Mouse (Mus musculus): ENCODE data around the gene Clcnkb. TPM values are rescaled to one million over a fixed set of nuclear protein-coding genes. Genes with fewer than 3 reads are reported as not detected.

Gene Clcnkb
- not detected in 2 replicates for polyA plus RNA-seq (2015; fragmentation: Nextera tagmentation; extraction: Ambion mirVana)

DNA sequence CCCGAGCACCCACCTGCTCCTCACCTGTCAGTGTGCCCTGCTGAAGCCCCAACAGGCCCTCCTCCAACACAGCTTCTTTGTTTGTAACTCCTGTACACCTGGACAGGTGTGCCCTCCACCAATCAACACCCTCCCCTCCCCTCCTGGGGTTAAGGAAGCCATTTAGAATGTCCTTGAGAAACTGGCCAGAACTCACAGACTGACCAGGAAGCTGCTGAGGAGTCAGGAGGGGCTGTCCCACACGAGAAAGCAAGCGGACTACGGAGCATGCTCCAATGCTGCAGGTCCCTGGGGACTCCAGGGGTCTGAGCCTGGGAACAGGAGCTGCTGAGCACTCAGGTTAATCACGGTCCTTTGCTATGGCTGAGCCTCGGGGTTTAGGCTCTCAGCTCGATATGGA, at the start of gene Clcnkb:
Clcnkb (minus strand) TSS at position 91 of the 400 bp plus-strand sequence.
- H3K4me1 ChIP-seq (replicated peaks), result peaks cover 15% of the 10 kb centered on the region
- H3K36me3 ChIP-seq, result no peaks in the 10 kb centered on the region
- H3K9ac ChIP-seq, result no peak within 1 kb of the TSS
- H3K4me3 ChIP-seq (replicated peaks), result no peak within 1 kb of the TSS
- H3K27me3 ChIP-seq (replicated peaks), result no peaks in the 10 kb centered on the region
- H3K4me2 ChIP-seq (replicated peaks), result no peak within 1 kb of the TSS
- no peak within 1 kb of the TSS for H3K27ac ChIP-seq
- no peaks in the 10 kb centered on the region for H3K9me3 ChIP-seq
- WGBS, result 52% methylated on average over 7 of the region's 7 CpGs
- ATAC-seq, result no peak

DNA sequence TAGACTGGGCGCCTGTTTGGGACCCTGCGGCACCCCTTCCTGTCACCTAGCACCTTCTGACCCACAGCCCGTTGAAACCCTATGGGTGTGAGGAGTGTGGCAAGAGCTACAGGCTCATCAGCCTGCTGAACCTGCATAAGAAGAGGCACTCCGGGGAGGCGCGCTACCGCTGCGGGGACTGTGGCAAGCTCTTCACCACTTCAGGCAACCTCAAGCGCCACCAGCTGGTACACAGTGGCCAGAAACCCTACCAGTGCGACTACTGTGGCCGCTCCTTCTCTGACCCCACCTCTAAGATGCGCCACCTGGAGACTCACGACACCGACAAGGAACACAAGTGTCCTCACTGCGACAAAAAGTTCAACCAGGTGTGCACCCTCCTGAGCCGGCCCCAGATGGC, 48.9 kb upstream of the Clcnkb start:
- Histone ChIP-seq H3K36me3 (peaks cover 51% of the 10 kb centered on the region), H3K4me2 (replicated peaks) (no peak overlapping the region)
- 76% methylated on average over 16 of the region's 16 CpGs for WGBS

DNA sequence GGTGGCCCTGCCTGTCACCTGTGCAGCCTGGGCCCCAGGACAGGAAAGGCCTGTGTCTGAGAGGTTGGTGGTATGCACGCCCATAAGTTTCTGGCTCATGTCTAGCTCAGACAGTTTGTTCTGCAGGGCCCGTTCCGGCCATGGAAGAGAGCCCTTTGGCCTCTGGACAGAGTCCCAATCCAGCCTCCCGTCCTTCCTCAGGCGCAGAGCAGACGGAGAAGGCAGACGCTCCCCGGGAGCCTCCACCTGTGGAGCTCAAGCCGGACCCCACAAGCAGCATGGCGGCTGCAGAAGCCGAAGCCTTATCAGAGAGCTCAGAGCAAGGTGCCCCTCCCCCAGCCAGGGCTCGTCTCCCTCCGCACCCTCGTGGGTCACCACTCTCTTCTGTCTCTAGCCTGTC, 47.7 kb upstream of the Clcnkb start:
- H3K27ac ChIP-seq, result no peak overlapping the region
- no peak for ATAC-seq
- WGBS, result 75% methylated on average over 14 of the region's 14 CpGs
- H3K36me3 ChIP-seq, result peaks cover 46% of the 10 kb centered on the region
- no peaks in the 10 kb centered on the region for H3K27me3 ChIP-seq (replicated peaks)
- H3K9me3 ChIP-seq, result no peaks in the 10 kb centered on the region
- H3K4me1 ChIP-seq (replicated peaks), result peaks cover 6% of the 10 kb centered on the region
- H3K9ac ChIP-seq, result no peak overlapping the region
- H3K4me2 ChIP-seq (replicated peaks), result no peak overlapping the region
- no peak overlapping the region for H3K4me3 ChIP-seq (replicated peaks)

More for the DNA sequence above, 48.9 kb upstream of the Clcnkb start:
- Histone ChIP-seq H3K4me3 (replicated peaks) (no peak overlapping the region), H3K4me1 (replicated peaks) (no peaks in the 10 kb centered on the region), H3K9me3 (no peaks in the 10 kb centered on the region), H3K27me3 (replicated peaks) (no peaks in the 10 kb centered on the region), H3K27ac (no peak overlapping the region), H3K9ac (no peak overlapping the region)
- ATAC-seq, result no peak

DNA sequence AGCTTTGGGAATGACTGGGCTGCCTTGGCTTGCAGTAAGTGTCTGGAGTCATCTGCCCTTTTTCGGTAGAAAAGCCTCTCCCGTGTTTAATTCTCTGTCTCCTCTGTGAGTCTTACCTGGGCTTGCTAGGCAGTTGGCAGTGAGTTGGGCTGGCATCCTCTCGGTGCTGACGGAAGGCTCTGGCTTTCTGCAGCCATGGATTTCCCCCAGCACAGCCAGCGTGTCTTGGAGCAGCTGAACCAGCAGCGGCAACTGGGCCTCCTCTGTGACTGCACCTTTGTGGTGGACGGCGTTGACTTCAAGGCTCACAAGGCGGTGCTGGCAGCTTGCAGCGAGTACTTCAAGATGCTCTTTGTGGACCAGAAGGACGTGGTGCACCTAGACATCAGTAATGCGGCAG, 45.8 kb upstream of the Clcnkb start:
- 88% methylated on average over 12 of the region's 12 CpGs for WGBS
- peaks cover 12% of the 10 kb centered on the region for H3K4me1 ChIP-seq (replicated peaks)
- H3K27ac ChIP-seq, result no peak overlapping the region
- no peaks in the 10 kb centered on the region for H3K27me3 ChIP-seq (replicated peaks)
- ATAC-seq, result no peak
- no peak overlapping the region for H3K9ac ChIP-seq
- H3K4me3 ChIP-seq (replicated peaks), result no peak overlapping the region
- no peaks in the 10 kb centered on the region for H3K9me3 ChIP-seq
- H3K36me3 ChIP-seq, result peaks cover 34% of the 10 kb centered on the region
- H3K4me2 ChIP-seq (replicated peaks), result no peak overlapping the region

DNA sequence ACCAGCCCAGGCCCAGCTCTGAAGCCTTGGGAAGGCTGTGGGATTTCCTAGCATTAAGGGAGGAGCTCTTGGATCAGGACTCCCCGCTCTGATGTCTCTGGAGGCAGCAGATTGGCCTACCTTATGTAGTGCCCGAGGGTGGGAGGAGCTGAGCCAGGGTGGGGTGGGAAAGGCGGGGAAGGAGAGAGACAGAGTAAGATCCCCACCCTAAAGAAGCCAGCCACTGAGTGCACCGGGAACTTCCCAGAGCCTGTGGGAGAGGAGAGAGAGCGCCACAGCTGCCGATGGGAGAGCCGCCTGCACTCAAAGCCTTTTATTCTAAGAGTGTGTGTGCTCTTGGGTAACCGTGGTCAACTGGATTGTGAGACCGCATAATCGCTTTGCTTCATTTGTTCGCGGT, 45.3 kb upstream of the Clcnkb start:
- peak; percentile 72 for ATAC-seq
- H3K4me2 ChIP-seq (replicated peaks), result no peak overlapping the region
- peaks cover 16% of the 10 kb centered on the region for H3K4me1 ChIP-seq (replicated peaks)
- no peak overlapping the region for H3K9ac ChIP-seq
- H3K27ac ChIP-seq, result no peak overlapping the region
- no peaks in the 10 kb centered on the region for H3K9me3 ChIP-seq
- 66% methylated on average over 12 of the region's 12 CpGs for whole genome bisulfite sequencing
- H3K27me3 ChIP-seq (replicated peaks), result no peaks in the 10 kb centered on the region
- H3K4me3 ChIP-seq (replicated peaks), result no peak overlapping the region
- H3K36me3 ChIP-seq, result peaks cover 30% of the 10 kb centered on the region

DNA sequence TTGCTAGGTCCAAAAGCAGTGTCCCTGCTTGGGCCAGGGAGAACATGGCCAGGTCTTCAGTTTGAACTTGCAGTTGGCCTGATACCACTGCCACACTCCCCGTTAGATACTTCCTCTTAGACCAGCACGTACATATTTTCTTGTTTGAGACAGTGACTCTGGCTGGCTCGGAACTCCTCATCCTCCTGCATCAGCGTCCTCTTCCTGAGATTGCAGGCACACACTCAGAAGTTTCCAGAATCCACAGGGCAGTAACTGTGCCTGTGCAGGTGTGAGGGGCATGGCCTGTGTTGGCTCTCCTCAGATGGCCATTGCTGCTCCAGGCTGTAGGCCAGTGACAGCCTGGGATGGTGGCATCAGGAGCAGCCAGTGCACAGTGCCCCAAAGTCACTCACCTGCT, 44.7 kb upstream of the Clcnkb start:
- Histone ChIP-seq H3K4me2 (replicated peaks) (no peak overlapping the region), H3K27ac (no peak overlapping the region), H3K4me3 (replicated peaks) (no peak overlapping the region), H3K9ac (no peak overlapping the region), H3K36me3 (peaks cover 26% of the 10 kb centered on the region), H3K9me3 (no peaks in the 10 kb centered on the region), H3K4me1 (replicated peaks) (peaks cover 16% of the 10 kb centered on the region), H3K27me3 (replicated peaks) (no peaks in the 10 kb centered on the region)
- 91% methylated on average over 4 of the region's 4 CpGs for WGBS
- no peak for ATAC-seq

DNA sequence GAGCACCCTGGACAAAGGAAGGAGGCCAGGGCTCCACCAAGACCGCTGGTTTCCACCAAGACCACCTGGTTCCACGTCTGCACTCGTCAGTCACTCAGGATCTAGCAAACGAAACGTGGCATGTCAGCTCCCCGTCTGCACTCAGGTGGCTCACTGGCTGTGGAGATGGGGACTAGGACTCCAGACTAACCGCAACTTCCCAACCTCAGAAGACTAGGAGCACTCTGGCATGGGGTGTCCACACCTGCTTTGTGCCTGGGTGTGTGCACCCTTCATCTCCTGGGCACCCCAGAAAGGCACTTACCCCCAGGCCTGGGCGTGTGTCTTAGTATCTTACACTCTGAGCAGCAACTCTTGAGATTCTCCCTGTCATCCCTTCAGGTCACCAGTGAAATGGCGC, 44.0 kb upstream of the Clcnkb start:
- 93% methylated on average over 9 of the region's 9 CpGs for WGBS
- Histone ChIP-seq H3K4me3 (replicated peaks) (no peak overlapping the region), H3K4me1 (replicated peaks) (peaks cover 19% of the 10 kb centered on the region), H3K9ac (no peak overlapping the region), H3K27me3 (replicated peaks) (no peaks in the 10 kb centered on the region), H3K4me2 (replicated peaks) (no peak overlapping the region), H3K9me3 (no peaks in the 10 kb centered on the region), H3K27ac (no peak overlapping the region), H3K36me3 (peaks cover 18% of the 10 kb centered on the region)
- ATAC-seq, result no peak

DNA sequence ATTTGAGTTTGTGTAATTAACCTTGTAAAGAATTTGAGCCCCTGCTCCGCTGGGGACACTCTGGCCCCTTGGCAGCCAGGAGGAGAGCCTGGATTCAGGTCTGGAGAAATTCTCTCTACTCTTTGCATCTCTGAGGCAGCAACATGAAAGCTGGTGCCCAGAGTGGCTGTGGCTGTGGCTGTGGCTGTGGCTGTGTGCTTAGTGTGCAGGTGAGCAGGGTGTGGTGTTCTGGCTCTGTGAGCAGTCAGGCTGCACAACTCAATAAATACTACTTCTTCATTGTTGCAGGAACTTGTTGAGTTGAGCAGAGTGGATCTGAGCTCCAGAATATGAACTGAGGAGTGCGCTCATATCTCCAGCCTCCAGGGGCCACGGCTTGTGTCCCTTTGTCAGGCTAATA, 43.1 kb upstream of the Clcnkb start:
- ATAC-seq, result no peak
- Histone ChIP-seq H3K27ac (no peak overlapping the region), H3K9me3 (no peaks in the 10 kb centered on the region)

DNA sequence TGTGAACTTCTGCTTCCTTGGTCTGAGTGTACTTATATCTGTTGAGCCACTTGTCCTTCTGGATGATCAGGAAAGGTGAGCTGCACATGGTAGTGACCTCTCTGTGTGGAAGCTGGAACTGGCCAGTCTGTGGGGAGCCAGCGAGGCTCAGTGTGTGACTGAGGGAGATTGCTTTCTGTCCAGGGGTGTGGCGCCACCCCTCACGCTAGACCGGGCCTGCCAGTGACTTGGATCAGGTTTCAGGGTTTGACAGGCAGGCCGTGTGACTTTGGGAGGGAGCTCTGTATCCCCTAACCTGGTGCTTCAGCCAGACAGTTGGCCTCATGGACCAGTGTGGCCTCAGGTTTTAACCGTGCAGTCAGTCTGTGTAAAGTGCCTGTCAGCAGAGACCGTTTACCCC, 42.4 kb upstream of the Clcnkb start:
- no peak overlapping the region for H3K4me3 ChIP-seq (replicated peaks)
- H3K4me1 ChIP-seq (replicated peaks), result peaks cover 20% of the 10 kb centered on the region
- no peak overlapping the region for H3K4me2 ChIP-seq (replicated peaks)
- no peak overlapping the region for H3K9ac ChIP-seq
- H3K36me3 ChIP-seq, result 0 out of 2 replicates have a peak, but pooled peaks cover 5% of the 10 kb centered on the region
- 19% methylated on average over 7 of the region's 7 CpGs for WGBS
- no peaks in the 10 kb centered on the region for H3K27me3 ChIP-seq (replicated peaks)
- ATAC-seq, result peak; percentile 36
- H3K9me3 ChIP-seq, result no peaks in the 10 kb centered on the region
- H3K27ac ChIP-seq, result no peak overlapping the region

More for the DNA sequence above, 43.1 kb upstream of the Clcnkb start:
- Histone ChIP-seq H3K9ac (no peak overlapping the region), H3K4me3 (replicated peaks) (no peak overlapping the region), H3K4me2 (replicated peaks) (no peak overlapping the region), H3K27me3 (replicated peaks) (no peaks in the 10 kb centered on the region), H3K36me3 (peaks cover 10% of the 10 kb centered on the region; the same call in 1 of the 2 replicates), H3K4me1 (replicated peaks) (peaks cover 20% of the 10 kb centered on the region)
- WGBS, result 75% methylated on average over 3 of the region's 3 CpGs

DNA sequence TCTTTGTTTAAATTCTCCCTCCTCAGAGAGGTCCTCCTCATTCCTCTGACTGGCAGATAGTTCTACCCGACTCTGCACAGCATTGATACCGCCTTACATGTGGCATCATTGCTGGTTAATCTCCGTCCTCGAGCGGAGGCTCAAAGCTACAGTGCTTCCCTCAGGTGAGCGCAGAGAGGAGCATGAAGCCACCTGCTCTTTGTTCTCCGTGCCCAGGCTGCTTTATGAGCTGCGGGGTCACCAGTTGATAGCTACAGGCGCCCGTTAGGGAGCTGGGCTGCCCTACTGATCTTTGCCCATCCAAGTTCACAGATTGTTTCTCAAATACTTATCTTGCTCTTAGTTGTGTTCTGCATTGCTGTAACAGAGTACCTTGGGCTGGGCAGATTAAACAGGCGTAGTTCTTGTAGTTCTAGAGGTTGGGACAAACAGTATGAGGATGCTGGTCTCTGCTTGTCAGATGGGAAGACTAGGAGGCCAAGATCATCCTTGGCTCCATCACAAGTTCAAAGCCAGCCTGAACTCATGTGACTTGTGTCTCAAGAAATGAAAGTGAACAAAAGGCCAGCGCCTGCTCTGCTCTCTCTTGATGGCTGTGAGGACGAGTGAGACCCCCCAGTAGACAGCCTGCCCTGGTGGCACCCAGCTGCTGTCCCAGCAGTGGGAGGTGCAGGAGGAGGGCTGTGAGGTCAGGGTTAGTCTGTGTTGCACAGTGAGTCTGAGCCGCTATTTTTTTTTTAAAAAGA, 40.6 kb upstream of the Clcnkb start:
- no peak overlapping the region for H3K9ac ChIP-seq
- no peaks in the 10 kb centered on the region for H3K27me3 ChIP-seq (replicated peaks)
- H3K9me3 ChIP-seq, result no peaks in the 10 kb centered on the region
- 87% methylated on average over 14 of the region's 14 CpGs for WGBS
- peaks cover 20% of the 10 kb centered on the region for H3K4me1 ChIP-seq (replicated peaks)
- no peak overlapping the region for H3K4me2 ChIP-seq (replicated peaks)
- no peak for ATAC-seq
- no peak overlapping the region for H3K27ac ChIP-seq
- H3K4me3 ChIP-seq (replicated peaks), result no peak overlapping the region
- no peaks in the 10 kb centered on the region for H3K36me3 ChIP-seq

DNA sequence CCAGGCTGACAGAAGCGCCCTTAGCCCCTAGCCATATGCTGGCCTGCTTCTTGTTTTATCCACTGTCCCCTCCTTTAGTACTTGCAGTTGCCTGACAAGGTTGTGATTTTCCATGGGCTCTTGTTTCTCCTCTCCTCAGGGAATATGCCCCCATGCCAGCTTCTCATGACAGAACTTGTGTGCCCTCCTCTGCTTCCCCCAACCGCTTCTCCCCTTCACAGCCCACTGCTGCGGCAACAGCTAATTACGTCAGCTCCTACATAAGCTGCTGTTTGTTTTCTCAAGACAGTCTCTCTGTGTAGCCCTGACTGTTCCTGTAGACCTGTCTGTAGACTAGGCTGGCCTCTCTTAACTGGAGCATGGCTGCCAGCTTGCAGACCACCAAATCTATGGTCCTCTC, 39.7 kb upstream of the Clcnkb start:
- no peaks in the 10 kb centered on the region for H3K36me3 ChIP-seq
- WGBS, result 76% methylated on average over 4 of the region's 4 CpGs
- peaks cover 20% of the 10 kb centered on the region for H3K4me1 ChIP-seq (replicated peaks)
- H3K9ac ChIP-seq, result no peak overlapping the region
- no peak overlapping the region for H3K4me3 ChIP-seq (replicated peaks)
- no peak for ATAC-seq
- no peaks in the 10 kb centered on the region for H3K9me3 ChIP-seq
- H3K27ac ChIP-seq, result no peak overlapping the region
- no peak overlapping the region for H3K4me2 ChIP-seq (replicated peaks)
- H3K27me3 ChIP-seq (replicated peaks), result no peaks in the 10 kb centered on the region

DNA sequence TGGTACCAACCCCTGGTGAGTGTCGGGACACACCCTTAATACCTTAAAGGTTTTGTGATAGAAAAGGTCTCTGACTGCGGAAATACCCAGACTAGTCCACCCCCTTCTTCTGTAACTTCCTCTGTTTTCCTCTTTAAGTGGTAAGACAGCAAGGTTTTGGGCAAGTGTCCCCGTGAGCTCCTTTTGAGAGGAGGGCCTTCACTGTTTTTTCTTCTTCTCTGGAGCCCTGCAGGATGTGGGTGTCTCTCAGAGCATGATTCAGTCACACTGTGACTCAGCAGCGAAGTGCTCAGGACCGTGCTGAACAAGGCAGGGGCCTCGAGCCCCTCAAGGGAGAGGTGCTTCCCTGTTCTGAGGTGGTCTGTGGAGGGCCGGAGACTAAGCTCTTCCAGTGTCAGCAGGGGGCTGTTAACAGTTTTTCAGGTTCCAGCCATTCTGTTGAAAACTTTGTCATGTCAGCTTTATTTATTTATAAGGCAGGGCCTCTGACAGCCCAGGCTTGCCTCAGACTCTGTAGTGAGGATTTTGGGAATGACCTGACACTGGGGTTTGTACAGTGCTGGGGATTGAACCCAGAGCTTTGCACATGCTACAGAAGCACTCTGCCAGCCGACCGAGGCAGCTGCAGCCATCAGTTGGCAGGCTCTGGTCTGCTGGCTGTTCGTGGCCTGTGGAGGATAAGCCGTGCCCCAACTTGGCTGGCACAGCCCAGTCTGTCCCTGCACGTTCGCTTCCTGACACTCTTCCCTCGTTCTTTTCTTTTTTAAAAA, 39.0 kb upstream of the Clcnkb start:
- H3K4me3 ChIP-seq (replicated peaks), result no peak overlapping the region
- no peak for ATAC-seq
- no peaks in the 10 kb centered on the region for H3K9me3 ChIP-seq
- H3K9ac ChIP-seq, result no peak overlapping the region
- no peak overlapping the region for H3K27ac ChIP-seq
- peaks cover 20% of the 10 kb centered on the region for H3K4me1 ChIP-seq (replicated peaks)
- H3K36me3 ChIP-seq, result no peaks in the 10 kb centered on the region
- H3K4me2 ChIP-seq (replicated peaks), result no peak overlapping the region
- no peaks in the 10 kb centered on the region for H3K27me3 ChIP-seq (replicated peaks)
- WGBS, result 73% methylated on average over 14 of the region's 14 CpGs
